Mouse (Mus musculus) MEL (cell line): ENCODE results near the gene Itpr3. TPM values are rescaled to one million over a fixed set of nuclear protein-coding genes. Genes with fewer than 3 reads are reported as not detected.

Source experiments
- DNase-seq: peaks from one replicate; pipeline ENCODE4 v3.0.0; 2011; ENCODE audit warnings: low read depth, low spot score
- H3K27ac ChIP-seq: 2 replicates; pipeline ENCODE4 v1.5.1; 2012; ENCODE audit warnings: low read depth, mild to moderate bottlenecking, control low read depth, low read length, moderate library complexity; ENCODE audit not compliant: control insufficient read depth
- H3K27me3 ChIP-seq, 2 experiments: fragments of 150-350 bp in 1 of 2; sonication (generic) in 1 of 2; 2 replicates each; pipeline ENCODE4 v1.6.1; 2012; ENCODE audit warnings: low read length in 2 of 2, mild to moderate bottlenecking in 2 of 2, improper control_type of control experiment in 1 of 2, moderate library complexity in 1 of 2; ENCODE audit not compliant: insufficient read depth in 2 of 2, control insufficient read depth in 1 of 2
- H3K36me3 ChIP-seq, 2 experiments: 2 replicates each; pipeline ENCODE4 v1.6.1; 2012 to 2014; ENCODE audit warnings: low read length in 2 of 2, improper control_type of control experiment in 1 of 2, inconsistent platforms in 1 of 2, mild to moderate bottlenecking in 1 of 2; ENCODE audit not compliant: insufficient read depth in 2 of 2, control insufficient read depth in 1 of 2
- H3K4me1 ChIP-seq, 2 experiments: fragments of 150-350 bp in 1 of 2; sonication (generic) in 1 of 2; 2 replicates each; pipeline ENCODE4 v1.6.1; 2012; ENCODE audit warnings: low read length in 2 of 2, improper control_type of control experiment in 1 of 2, mild to moderate bottlenecking in 1 of 2; ENCODE audit not compliant: insufficient read depth in 2 of 2, control insufficient read depth in 1 of 2
- H3K4me3 ChIP-seq, 2 experiments: fragments of 150-350 bp in 1 of 2; sonication (generic) in 1 of 2; 2 replicates each; pipeline ENCODE4 v1.5.1; 2012; ENCODE audit warnings: low read depth in 2 of 2, low read length in 2 of 2, mild to moderate bottlenecking in 2 of 2, moderate library complexity in 2 of 2, control low read depth in 1 of 2, improper control_type of control experiment in 1 of 2; ENCODE audit not compliant: control insufficient read depth in 1 of 2, insufficient read depth in 1 of 2
- H3K79me2 ChIP-seq: 2 replicates; pipeline ENCODE4 v1.6.1; 2012; ENCODE audit warnings: mild to moderate bottlenecking, low read length, moderate library complexity; ENCODE audit not compliant: control insufficient read depth, poor library complexity, insufficient read depth
- H3K9ac ChIP-seq: 2 replicates; pipeline ENCODE4 v1.6.1; 2012; ENCODE audit warnings: low read depth, mild to moderate bottlenecking, control low read depth, low read length, moderate library complexity; ENCODE audit not compliant: control insufficient read depth, poor library complexity, severe bottlenecking
- H3K9me3 ChIP-seq: fragments of 150-350 bp; sonication (generic); replicated peaks from 2 replicates; pipeline ENCODE4 v1.6.1; 2012; ENCODE audit warnings: mild to moderate bottlenecking, low read length, improper control_type of control experiment, moderate library complexity; ENCODE audit not compliant: insufficient read depth
- BHLHE40 ChIP-seq: IDR thresholded peaks from 2 replicates; pipeline ENCODE4 v1.6.1; 2012; ENCODE audit warnings: low read depth, mild to moderate bottlenecking, inconsistent platforms, low read length, improper control_type of control experiment, borderline replicate concordance
- CHD1 ChIP-seq: IDR thresholded peaks from 2 replicates; pipeline ENCODE4 v1.6.1; 2012; ENCODE audit warnings: low read depth, mild to moderate bottlenecking, inconsistent platforms, low read length, improper control_type of control experiment
- CHD2 ChIP-seq: IDR thresholded peaks from 2 replicates; pipeline ENCODE4 v1.6.1; 2011; ENCODE audit warnings: low read length, improper control_type of control experiment
- CTCF ChIP-seq, 3 experiments: IDR thresholded peaks in 2 of 3; conservative IDR thresholded peaks in 1 of 3; 2 replicates each; pipeline ENCODE4 v1.5.1; 2011 to 2012; ENCODE audit warnings: low read length in 3 of 3, low read depth in 2 of 3, mild to moderate bottlenecking in 2 of 3, improper control_type of control experiment in 1 of 3, inconsistent platforms in 1 of 3, mixed read lengths in 1 of 3, moderate library complexity in 1 of 3; ENCODE audit not compliant: control insufficient read depth in 1 of 3, insufficient read depth in 1 of 3, poor library complexity in 1 of 3, severe bottlenecking in 1 of 3
- ELF1 ChIP-seq: IDR thresholded peaks from 2 replicates; pipeline ENCODE4 v1.6.1; 2014; ENCODE audit warnings: low read depth, mild to moderate bottlenecking, inconsistent platforms, low read length, improper control_type of control experiment, moderate library complexity
- ETS1 ChIP-seq: IDR thresholded peaks from 2 replicates; pipeline ENCODE4 v1.6.1; 2012; ENCODE audit warnings: low read depth, mild to moderate bottlenecking, inconsistent platforms, low read length, improper control_type of control experiment, moderate library complexity
- GATA1 ChIP-seq: IDR thresholded peaks from 2 replicates; pipeline ENCODE4 v1.6.1; 2011; ENCODE audit warnings: low read depth, low read length, improper control_type of control experiment
- JUND ChIP-seq: IDR thresholded peaks from 2 replicates; pipeline ENCODE4 v1.6.1; 2011; ENCODE audit warnings: low read depth, mild to moderate bottlenecking, improper control_type of control experiment, low read length
- MAFK ChIP-seq: IDR thresholded peaks from 2 replicates; pipeline ENCODE4 v1.6.1; 2011; ENCODE audit warnings: low read depth, mild to moderate bottlenecking, low read length, improper control_type of control experiment, borderline replicate concordance
- MAX ChIP-seq: IDR thresholded peaks from 2 replicates; pipeline ENCODE4 v1.6.1; 2011; ENCODE audit warnings: low read length, improper control_type of control experiment
- MAZ ChIP-seq: IDR thresholded peaks from 2 replicates; pipeline ENCODE4 v1.6.1; 2012; ENCODE audit warnings: low read depth, mild to moderate bottlenecking, inconsistent platforms, low read length, improper control_type of control experiment
- MXI1 ChIP-seq: IDR thresholded peaks from 2 replicates; pipeline ENCODE4 v1.6.1; 2011; ENCODE audit warnings: mild to moderate bottlenecking, low read depth, low read length, improper control_type of control experiment
- MYB ChIP-seq: IDR thresholded peaks from 2 replicates; pipeline ENCODE4 v1.6.1; 2011; ENCODE audit warnings: mild to moderate bottlenecking, low read depth, low read length, improper control_type of control experiment
- MYC ChIP-seq: IDR thresholded peaks from 2 replicates; pipeline ENCODE4 v1.6.1; 2011; ENCODE audit warnings: low read depth, mild to moderate bottlenecking, low read length, improper control_type of control experiment, moderate library complexity
- NRF1 ChIP-seq: IDR thresholded peaks from 2 replicates; pipeline ENCODE4 v1.6.1; 2014; ENCODE audit warnings: low read depth, mild to moderate bottlenecking, inconsistent platforms, low read length, improper control_type of control experiment, moderate library complexity; ENCODE audit not compliant: poor library complexity, insufficient read depth, severe bottlenecking
- POLR2A ChIP-seq, 2 experiments: IDR thresholded peaks; 2 replicates each; pipeline ENCODE4 v1.6.1; 2011 to 2012; ENCODE audit warnings: low read length in 2 of 2, mild to moderate bottlenecking in 2 of 2, control low read depth in 1 of 2, improper control_type of control experiment in 1 of 2, low read depth in 1 of 2, moderate library complexity in 1 of 2; ENCODE audit not compliant: control insufficient read depth in 1 of 2, insufficient read depth in 1 of 2, poor library complexity in 1 of 2
- RAD21 ChIP-seq: IDR thresholded peaks from 2 replicates; pipeline ENCODE4 v1.6.1; 2011; ENCODE audit warnings: mild to moderate bottlenecking, low read depth, low read length, improper control_type of control experiment
- RCOR1 ChIP-seq: IDR thresholded peaks from 2 replicates; pipeline ENCODE4 v1.6.1; 2012; ENCODE audit warnings: low read depth, mild to moderate bottlenecking, inconsistent platforms, low read length, improper control_type of control experiment
- SMC3 ChIP-seq: IDR thresholded peaks from 2 replicates; pipeline ENCODE4 v1.6.1; 2011; ENCODE audit warnings: low read depth, low read length, improper control_type of control experiment
- TAL1 ChIP-seq: IDR thresholded peaks from 2 replicates; pipeline ENCODE4 v1.6.1; 2012; ENCODE audit warnings: mild to moderate bottlenecking, inconsistent platforms, low read length, moderate library complexity, mixed read lengths
- TBP ChIP-seq: IDR thresholded peaks from 2 replicates; pipeline ENCODE4 v1.8.0; 2011; ENCODE audit warnings: low read depth, low read length, improper control_type of control experiment
- TCF12 ChIP-seq: IDR thresholded peaks from 2 replicates; pipeline ENCODE4 v1.6.1; 2014; ENCODE audit warnings: low read depth, mild to moderate bottlenecking, inconsistent platforms, low read length, improper control_type of control experiment, moderate library complexity
- USF1 ChIP-seq: IDR thresholded peaks from 2 replicates; pipeline ENCODE4 v1.6.1; 2014; ENCODE audit warnings: low read depth, mild to moderate bottlenecking, inconsistent platforms, low read length, improper control_type of control experiment, moderate library complexity
- ZC3H11A ChIP-seq: IDR thresholded peaks from 2 replicates; pipeline ENCODE4 v1.6.1; 2012; ENCODE audit warnings: low read depth, mild to moderate bottlenecking, inconsistent platforms, low read length, improper control_type of control experiment
- ZKSCAN1 ChIP-seq: IDR thresholded peaks from 2 replicates; pipeline ENCODE4 v1.6.1; 2012; ENCODE audit warnings: low read depth, mild to moderate bottlenecking, inconsistent platforms, low read length, improper control_type of control experiment, moderate library complexity
- ZMIZ1 ChIP-seq: IDR thresholded peaks from 2 replicates; pipeline ENCODE4 v1.6.1; 2012; ENCODE audit warnings: low read depth, mild to moderate bottlenecking, inconsistent platforms, low read length, improper control_type of control experiment, moderate library complexity
- polyA plus RNA-seq, 2 experiments: library from polyadenylated mRNA; stranded (reverse) in 1 of 2; unstranded in 1 of 2; fragments of >175 nt in 1 of 2; fragments of >200 nt in 1 of 2; gene quantifications; 2 replicates each; pipeline versions ENCODE4 v1.2.1 to v1.2.4; 2012; ENCODE audit warnings: low replicate concordance in 2 of 2, low read depth in 1 of 2; ENCODE audit not compliant: insufficient read length in 2 of 2, insufficient read depth in 1 of 2, missing spikeins in 1 of 2
- total RNA-seq: library from RNA; depleted of rRNA; stranded (reverse); fragments of 300-350 nt; gene quantifications from 2 replicates; pipeline ENCODE4 v1.2.3, GENCODE M21; 2012

Gene Itpr3
- total and polyA plus RNA-seq, 3 experiments = 7.3 to 11.4 TPM; not detected in 1

DNA sequence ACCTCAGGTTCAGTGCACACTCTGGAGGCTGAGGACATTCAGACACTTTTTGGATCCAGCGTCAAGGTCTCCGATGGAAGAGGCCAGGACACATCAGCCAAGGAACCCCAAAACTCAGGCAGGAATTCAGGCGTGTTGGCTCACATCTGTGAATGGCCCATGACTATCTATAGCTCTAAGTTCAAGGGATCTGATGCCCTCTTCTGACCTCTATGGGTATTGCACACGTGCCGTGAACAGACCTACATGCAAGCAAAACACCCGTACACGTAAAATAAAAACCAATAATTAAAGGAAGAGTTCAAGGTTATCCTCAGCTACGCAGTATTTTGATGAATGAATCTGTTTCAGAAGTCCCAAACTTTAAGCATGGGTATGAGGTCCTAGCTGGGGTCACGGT is 49.6 kb downstream of the Itpr3 start:
- H3K36me3 ChIP-seq = no peaks in the 10 kb centered on the region
- no peak for TF ChIP-seq MAX
- TF ChIP-seq CHD1 = no peak
- no peak for TF ChIP-seq ETS1
- 0 out of 2 replicates have a peak, but pooled peaks have one; percentile 16 for TF ChIP-seq ZC3H11A
- no peak for TF ChIP-seq MYC
- no peak for TF ChIP-seq ZMIZ1
- TF ChIP-seq USF1 = no peak
- no peak for TF ChIP-seq TCF12
- TF ChIP-seq MYB = no peak
- no peak for TF ChIP-seq CHD2
- no peak for TF ChIP-seq RCOR1
- no peak for TF ChIP-seq GATA1
- TF ChIP-seq MXI1 = no peak
- TF ChIP-seq SMC3 = peak; percentile 44
- peak; percentile 41 for TF ChIP-seq RAD21
- TF ChIP-seq MAZ = no peak
- TF ChIP-seq NRF1 = no peak
- no peak for TF ChIP-seq TAL1
- TF ChIP-seq MAFK = no peak
- TF ChIP-seq ELF1 = no peak
- no peak for TF ChIP-seq BHLHE40
- peak; percentile 40 to 70 (median 59); a peak in 5 of 6 replicates for TF ChIP-seq CTCF (IDR thresholded peaks at IDR 0.05 in 2 of 3, conservative IDR thresholded peaks at IDR 0.05 in 1 of 3; ENCODE audit: control insufficient read depth in 1 of 3, insufficient read depth in 1 of 3, low read depth in 2 of 3, low read length in 3 of 3, poor library complexity in 1 of 3, severe bottlenecking in 1 of 3)
- no peak for TF ChIP-seq ZKSCAN1
- TF ChIP-seq JUND = no peak
- TF ChIP-seq POLR2A (IDR thresholded peaks at IDR 0.05; ENCODE audit: control insufficient read depth in 1 of 2, insufficient read depth in 1 of 2, low read depth in 1 of 2, low read length in 2 of 2, poor library complexity in 1 of 2) = no peak
- no peak for TF ChIP-seq TBP
- no peak overlapping the region for H3K4me3 ChIP-seq
- no peaks in the 10 kb centered on the region for H3K9me3 ChIP-seq
- peak; percentile 68 for DNase-seq
- H3K4me1 ChIP-seq = no peaks in the 10 kb centered on the region
- no peaks in the 10 kb centered on the region for H3K79me2 ChIP-seq
- no peak overlapping the region for H3K9ac ChIP-seq
- no peak overlapping the region for H3K27ac ChIP-seq
- no peaks in the 10 kb centered on the region for H3K27me3 ChIP-seq
